Mouse (Mus musculus): ENCODE data around the gene Bfsp2. TPM values are rescaled to one million over a fixed set of nuclear protein-coding genes. Genes with fewer than 3 reads are reported as not detected.

Gene Bfsp2
- polyA plus RNA-seq, 1 experiment from 2014 or later = not detected

Other genes starting within 250 kb of the Bfsp2 start
- gene Trf, start 250.0 kb downstream of the Bfsp2 start, polyA plus RNA-seq (2018) = 935 to 1,198 TPM (median 1,010 TPM) in 3 replicates
- gene 1300017J02Rik, start 175.3 kb downstream of the Bfsp2 start, polyA plus RNA-seq (2018) = not detected in 3 replicates
- 16.2 to 48.0 TPM (median 21.8 TPM) in 3 replicates for gene Topbp1, start 175.2 kb downstream of the Bfsp2 start, polyA plus RNA-seq (2018)
- gene Cdv3, start 114.6 kb downstream of the Bfsp2 start, polyA plus RNA-seq (2018) = 64.7 to 124 TPM (median 103 TPM) in 3 replicates